Mouse (Mus musculus): Measurements from ENCODE around the gene Gngt2.

DNA sequence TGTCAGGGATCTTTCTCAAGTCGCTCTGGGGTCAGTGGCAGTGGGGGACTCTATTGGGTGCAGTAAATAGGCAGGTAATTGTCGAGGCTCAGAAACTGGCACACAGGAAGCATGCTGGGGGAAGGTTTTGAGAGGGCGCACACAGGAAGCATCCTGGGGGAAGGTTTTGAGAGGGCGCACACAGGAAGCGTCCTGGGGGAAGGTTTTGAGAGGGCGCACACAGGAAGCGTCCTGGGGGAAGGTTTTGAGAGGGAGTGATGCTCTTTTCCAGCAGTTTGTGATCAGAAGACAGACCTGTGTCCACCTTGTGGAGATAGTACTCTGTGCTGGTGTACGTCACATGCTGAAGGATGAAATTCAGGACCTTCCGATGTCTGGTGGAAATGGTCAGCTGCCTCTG is 38.8 kb downstream of the Gngt2 start:
- no peak for TF ChIP-seq CTCF (IDR thresholded peaks at IDR 0.05; ENCODE audit: control insufficient read depth, insufficient read depth, insufficient read length)
- TF ChIP-seq USF1 (IDR thresholded peaks at IDR 0.05; ENCODE audit: low read depth), result no peak
- no peak for TF ChIP-seq MAX (IDR thresholded peaks at IDR 0.05)
- no peak for TF ChIP-seq MYOD1 (IDR thresholded peaks at IDR 0.05; ENCODE audit: control insufficient read depth, insufficient read length, low read depth)
- TF ChIP-seq CEBPB (IDR thresholded peaks at IDR 0.05; ENCODE audit: low read depth), result no peak

Measured in C2C12 (cell line).